In the genomic region with DNA sequence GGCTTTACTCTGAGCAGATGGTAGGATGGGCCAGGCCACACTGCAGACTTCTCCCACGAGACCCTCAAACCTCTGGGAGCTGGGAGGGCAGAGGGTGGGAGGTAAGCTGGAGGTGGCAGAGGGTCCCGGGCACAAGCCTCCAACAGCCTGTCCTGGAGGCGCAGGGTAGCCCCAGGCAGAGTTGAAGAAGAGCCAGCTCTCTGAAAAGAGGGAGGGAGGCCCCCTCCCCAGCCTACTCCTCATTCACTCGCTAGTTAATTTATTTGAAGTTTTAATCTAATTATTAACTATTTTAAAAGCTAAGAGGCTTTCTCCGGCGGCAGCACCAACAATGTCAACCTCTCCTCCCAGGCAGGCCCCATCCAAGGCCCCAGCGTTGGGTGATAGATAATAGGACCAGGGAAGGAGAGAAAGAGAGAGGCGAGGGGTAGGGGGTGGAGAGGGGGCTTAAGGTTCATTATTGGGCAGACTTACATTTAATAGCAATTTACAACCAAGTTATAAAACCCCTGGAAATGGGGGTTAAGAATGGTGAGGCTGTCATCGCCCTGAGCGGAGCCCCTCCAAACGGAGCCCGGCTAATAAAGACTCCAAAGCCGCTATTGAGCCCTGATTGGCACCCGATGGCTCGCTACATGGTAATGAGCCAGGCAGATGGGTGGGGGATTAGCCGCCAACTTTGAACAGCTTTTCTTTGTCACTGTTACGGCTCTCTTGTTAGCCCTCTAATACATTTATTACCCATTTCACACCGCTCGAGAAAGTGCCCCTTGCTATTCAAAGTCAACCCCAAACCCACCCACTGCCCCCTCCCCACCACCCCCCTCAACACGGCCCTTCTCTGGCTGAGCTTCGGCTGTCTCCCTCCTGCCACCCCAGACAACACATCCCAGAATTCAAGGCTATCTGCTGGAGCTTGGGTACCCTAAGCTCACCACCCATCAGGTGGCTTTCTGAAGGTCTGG, we compare ENCODE assay signal across 9 mouse cellular contexts. TPM values are rescaled to one million over a fixed set of nuclear protein-coding genes. Genes with fewer than 3 reads are reported as not detected.
A peak's percentile ranks its signal among the peaks of the same experiment; 100 is the strongest.
DNase-seq lines count a peak whose midpoint lies in the region; ATAC-seq lines count a peak whose summit lies in the region.
"Had no signal": no experiment of that assay in that cellular context is flagged by ENCODE, and none has a peak within 500 bp of the region (broad histone marks: within the 10 kb centered on the region; RNA-seq: fewer than 3 reads in every experiment).

No protein-coding gene starts in this region.

- no peaks in the 10 kb centered on the region for H3K36me3 ChIP-seq in embryonic facial prominence, embryonic 10.5 days (replicated peaks)
- no peaks in the 10 kb centered on the region for H3K36me3 ChIP-seq in forebrain, embryonic 10.5 days (replicated peaks)
- no peaks in the 10 kb centered on the region for H3K36me3 ChIP-seq in hindbrain, embryonic 15.5 days
- no peaks in the 10 kb centered on the region for H3K36me3 ChIP-seq in midbrain, embryonic 16.5 days (ENCODE audit: control insufficient read depth, insufficient read depth, low read length)

- peaks cover 96% of the 10 kb centered on the region for H3K4me1 ChIP-seq in embryonic facial prominence, embryonic 10.5 days
- H3K4me1 ChIP-seq in forebrain, embryonic 10.5 days, result peaks cover 100% of the 10 kb centered on the region
- H3K4me1 ChIP-seq in hindbrain, embryonic 15.5 days (replicated peaks), result peaks cover 54% of the 10 kb centered on the region
- peaks cover 27% of the 10 kb centered on the region for H3K4me1 ChIP-seq in midbrain, embryonic 16.5 days (ENCODE audit: control insufficient read depth, insufficient read depth, low read length)

- peaks cover 100% of the 10 kb centered on the region for H3K27me3 ChIP-seq in embryonic facial prominence, embryonic 10.5 days (replicated peaks; ENCODE audit: low read depth, poor library complexity, severe bottlenecking)
- peaks cover 100% of the 10 kb centered on the region for H3K27me3 ChIP-seq in forebrain, embryonic 10.5 days (ENCODE audit: poor library complexity, severe bottlenecking)
- peaks cover 56% of the 10 kb centered on the region for H3K27me3 ChIP-seq in hindbrain, embryonic 15.5 days
- H3K27me3 ChIP-seq in midbrain, embryonic 16.5 days (ENCODE audit: control insufficient read depth, insufficient read depth, low read depth, low read length), result peaks cover 26% of the 10 kb centered on the region

- peak overlapping the region; percentile 76 for H3K27ac ChIP-seq in embryonic facial prominence, embryonic 10.5 days (replicated peaks)
- peak overlapping the region; percentile 69 for H3K27ac ChIP-seq in forebrain, embryonic 10.5 days
- H3K27ac ChIP-seq in hindbrain, embryonic 15.5 days (replicated peaks), result no peak overlapping the region
- no peak overlapping the region for H3K27ac ChIP-seq in midbrain, embryonic 16.5 days (ENCODE audit: low read length)

- no peak overlapping the region for H3K9ac ChIP-seq in hindbrain, embryonic 15.5 days
- no peak overlapping the region for H3K9ac ChIP-seq in midbrain, embryonic 16.5 days (ENCODE audit: low read depth, low read length)

- no peak for DNase-seq in embryonic facial prominence, embryonic 10.5 days (ENCODE audit: low spot score)
- DNase-seq in forebrain, embryonic 10.5 days (ENCODE audit: extremely low spot score, low spot score), result peak; percentile 75
- no peak for DNase-seq in lung, adult 18-20 months
- DNase-seq in adrenal gland, adult 8-10 months, result no peak
- DNase-seq in Muller cell, postnatal 12 days (ENCODE audit: inconsistent ontology term), result no peak
- DNase-seq: lung, postnatal 10 days had no signal

- no peak for ATAC-seq in hindbrain, embryonic 15.5 days (ENCODE audit: low FRiP score, low read depth)
- peak; percentile 30; the same call in 1 of the 2 replicates for ATAC-seq in midbrain, embryonic 16.5 days
- ATAC-seq: inflammation-experienced regulatory T-cells, adult 6 months had no signal

- no peaks in the 10 kb centered on the region for H3K9me3 ChIP-seq in embryonic facial prominence, embryonic 10.5 days
- H3K9me3 ChIP-seq in forebrain, embryonic 10.5 days, result no peaks in the 10 kb centered on the region
- H3K9me3 ChIP-seq in hindbrain, embryonic 15.5 days, result no peaks in the 10 kb centered on the region
- H3K9me3 ChIP-seq in midbrain, embryonic 16.5 days (replicated peaks; ENCODE audit: control insufficient read depth, low read length, poor library complexity, severe bottlenecking), result no peaks in the 10 kb centered on the region

- peak overlapping the region; percentile 15; the same call in 1 of the 2 replicates for H3K4me3 ChIP-seq in embryonic facial prominence, embryonic 10.5 days
- peak overlapping the region; percentile 29 for H3K4me3 ChIP-seq in forebrain, embryonic 10.5 days
- no peak overlapping the region for H3K4me3 ChIP-seq in hindbrain, embryonic 15.5 days
- no peak overlapping the region for H3K4me3 ChIP-seq in midbrain, embryonic 16.5 days (ENCODE audit: low read depth, low read length)

- 36% methylated on average over 21 of the region's 21 CpGs for WGBS in embryonic facial prominence, embryonic 10.5 days
- WGBS in forebrain, embryonic 10.5 days, result 15% methylated on average over 21 of the region's 21 CpGs
- WGBS in hindbrain, embryonic 15.5 days, result 17% methylated on average over 21 of the region's 21 CpGs
- WGBS in midbrain, embryonic 16.5 days, result 12% methylated on average over 21 of the region's 21 CpGs

- H3K4me2 ChIP-seq in hindbrain, embryonic 15.5 days, result 0 out of 2 replicates have a peak overlapping the region, but pooled peaks have one; percentile 12
- no peak overlapping the region for H3K4me2 ChIP-seq in midbrain, embryonic 16.5 days (ENCODE audit: low read length)

RNA-seq across cellular contexts. Expression of a gene that starts 29.6 kb away (rescaled TPM):
- 13.0 and 16.1 TPM in 2 replicates for polyA plus RNA-seq in embryonic facial prominence, embryonic 10.5 days (2016; fragmentation: Nextera tagmentation; extraction: Ambion mirVana)
- polyA plus RNA-seq in forebrain, embryonic 10.5 days (2016; fragmentation: Nextera tagmentation; extraction: Ambion mirVana), result 7.3 and 7.6 TPM in 2 replicates
- 9.8 and 10.3 TPM in 2 replicates for polyA plus RNA-seq in hindbrain, embryonic 15.5 days (2015; fragmentation: Nextera tagmentation; extraction: Ambion mirVana)
- 10.3 and 12.0 TPM in 2 replicates for polyA plus RNA-seq in midbrain, embryonic 16.5 days (2015; fragmentation: Nextera tagmentation; extraction: Ambion mirVana)
- total RNA-seq in adrenal gland, adult 8-10 months (2022), result 10 to 100 TPM; 23.3 to 46.1 (median 34.9) TPM

Comparison
In these comparisons a context has a peak if more than half of its experiments do, and no peak if none do; other contexts are left out.
1. H3K27ac ChIP-seq: peak in embryonic facial prominence, embryonic 10.5 days (single experiment) and forebrain, embryonic 10.5 days (single experiment); none in hindbrain, embryonic 15.5 days (single experiment) and midbrain, embryonic 16.5 days (single experiment).
2. H3K4me3 ChIP-seq: peak in embryonic facial prominence, embryonic 10.5 days (single experiment) and forebrain, embryonic 10.5 days (single experiment); none in hindbrain, embryonic 15.5 days (single experiment) and midbrain, embryonic 16.5 days (single experiment).